Mouse (Mus musculus) myocyte (in vitro differentiated cells): ENCODE data around the gene Macrod2.

Experiments used
- CEBPB ChIP-seq: IDR thresholded peaks from 2 replicates; pipeline ENCODE4 v1.6.1; 2011; ENCODE audit warnings: mild to moderate bottlenecking, moderate library complexity; ENCODE audit not compliant: poor library complexity, insufficient read depth, severe bottlenecking
- E2F4 ChIP-seq: IDR thresholded peaks from one replicate; pipeline ENCODE4 v1.6.1; 2011; ENCODE audit warnings: mild to moderate bottlenecking, control low read depth, moderate library complexity; ENCODE audit not compliant: insufficient read depth
- MAX ChIP-seq: IDR thresholded peaks from one replicate; pipeline ENCODE4 v1.6.1; 2011; ENCODE audit warnings: low read depth, mild to moderate bottlenecking, control low read depth
- MYOD1 ChIP-seq, 3 experiments: IDR thresholded peaks; one replicate each; pipeline ENCODE4 v1.6.1; 2011; ENCODE audit warnings: control low read depth in 2 of 3, low read depth in 2 of 3, mild to moderate bottlenecking in 2 of 3, moderate library complexity in 1 of 3; ENCODE audit not compliant: insufficient read length in 2 of 3, control insufficient read depth in 1 of 3
- POLR2A ChIP-seq: IDR thresholded peaks from one replicate; pipeline ENCODE4 v1.6.1; 2011; ENCODE audit warnings: low read depth, mild to moderate bottlenecking, control low read depth, moderate library complexity; ENCODE audit not compliant: insufficient read length
- REST ChIP-seq: IDR thresholded peaks from one replicate; pipeline ENCODE4 v1.6.1; 2011; ENCODE audit warnings: mild to moderate bottlenecking, control low read depth, moderate library complexity; ENCODE audit not compliant: insufficient read depth, insufficient read length
- TCF12 ChIP-seq: IDR thresholded peaks from one replicate; pipeline ENCODE4 v1.6.1; 2011; ENCODE audit warnings: mild to moderate bottlenecking, control low read depth; ENCODE audit not compliant: poor library complexity, insufficient read depth, severe bottlenecking
- USF1 ChIP-seq: IDR thresholded peaks from one replicate; pipeline ENCODE4 v1.6.1; 2011; ENCODE audit warnings: low read depth, mild to moderate bottlenecking, control low read depth, moderate library complexity

- TF ChIP-seq MAX (no peak), REST (no peak), E2F4 (no peak), POLR2A (no peak), MYOD1 (IDR thresholded peaks at IDR 0.05; ENCODE audit: control insufficient read depth in 1 of 3, insufficient read length in 2 of 3, low read depth in 2 of 3) (no peak), USF1 (no peak), CEBPB (no peak), TCF12 (no peak)
These were observed 932.2 kb downstream of the Macrod2 start for GRCm38 (mm10) chr2:141327296-141327695.
